Mouse (Mus musculus): ENCODE results near the gene Gfral. TPM values are rescaled to one million over a fixed set of nuclear protein-coding genes. Genes with fewer than 3 reads are reported as not detected.
A peak's percentile ranks its signal among the peaks of the same experiment; 100 is the strongest.
"Not testable (repeated sequence)": the region's sequence is repeated elsewhere in the genome, so short reads cannot be mapped to it uniquely, and the experiment has no call there.

Gfral gene
- total RNA-seq, 2 experiments from 2014 or later: not detected

DNA sequence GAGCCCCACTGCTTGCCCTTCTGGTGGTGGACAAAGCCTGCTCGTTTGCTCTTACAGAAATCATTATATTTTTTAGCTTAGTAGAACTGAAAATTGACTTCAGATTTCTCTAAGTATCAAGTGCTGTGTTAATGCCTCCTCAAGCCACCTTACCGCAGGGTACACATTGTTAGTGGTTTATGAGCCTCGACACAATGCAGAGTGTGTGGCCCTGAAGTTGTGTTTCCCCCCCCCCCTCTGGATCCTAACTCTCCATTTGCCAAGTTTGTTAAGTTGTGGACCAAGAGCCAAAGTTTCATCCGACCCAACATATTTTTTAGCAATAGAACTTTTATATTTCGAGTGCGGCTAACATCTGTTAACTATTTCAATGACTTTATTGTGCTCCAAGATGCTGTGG is 79.4 kb downstream of the Gfral start:
- intact Hi-C loops (cut with DNase I; ENCODE audit: low total_unique reads): no loop called here

GRCm38 (mm10) chr9:76129353-76129752 is 84.1 kb downstream of the Gfral start:
- DNase-seq: no peak
- intact Hi-C loops (cut with DNase I; ENCODE audit: low total_unique reads): loop anchor here (5.0 kb wide), 1 partner anchor 372 kb away; no protein-coding TSS in a partner anchor

More for the DNA sequence above, 79.4 kb downstream of the Gfral start:
- no peak for DNase-seq

GRCm38 (mm10) chr9:76124249-76124648 is 89.2 kb downstream of the Gfral start:
- intact Hi-C loops (cut with DNase I; ENCODE audit: low total_unique reads): no loop called here
- DNase-seq: no peak

GRCm38 (mm10) chr9:76122888-76123287 is 90.6 kb downstream of the Gfral start:
- DNase-seq: peak; percentile 58
- intact Hi-C loops (cut with DNase I; ENCODE audit: low total_unique reads): not testable (repeated sequence)

Other genes starting within 250 kb of the Gfral start
- gene Hmgcll1, start 198.8 kb downstream of the Gfral start, total RNA-seq (2021): under 1 TPM in 1 of 2 experiments, not detected in 1; 0.37 TPM
- not detected for gene Hcrtr2, start 110.2 kb upstream of the Gfral start, total RNA-seq (2021)